Mouse (Mus musculus) myocyte (in vitro differentiated cells): Measurements from ENCODE around the gene Zfp423. TPM values are rescaled to one million over a fixed set of nuclear protein-coding genes. Genes with fewer than 3 reads are reported as not detected.

Experiments used
- H3K27me3 ChIP-seq: one replicate; pipeline ENCODE4 v1.6.1; 2011; ENCODE audit not compliant: control insufficient read depth, insufficient read depth, insufficient read length
- H3K36me3 ChIP-seq: one replicate; pipeline ENCODE4 v1.6.1; 2011; ENCODE audit not compliant: control insufficient read depth, insufficient read depth
- H3K4me2 ChIP-seq: one replicate; pipeline ENCODE4 v1.6.1; 2011; ENCODE audit warnings: low read depth, control low read depth
- H3K4me3 ChIP-seq: one replicate; pipeline ENCODE4 v1.5.1; 2011; ENCODE audit warnings: mild to moderate bottlenecking, control low read depth, moderate library complexity
- H3K79me2 ChIP-seq: one replicate; pipeline ENCODE4 v1.6.1; 2011; ENCODE audit not compliant: control insufficient read depth, insufficient read depth
- H3ac ChIP-seq: one replicate; pipeline ENCODE4 v1.6.1; 2011; ENCODE audit not compliant: control insufficient read depth, insufficient read length
- CEBPB ChIP-seq: IDR thresholded peaks from 2 replicates; pipeline ENCODE4 v1.6.1; 2011; ENCODE audit warnings: mild to moderate bottlenecking, moderate library complexity; ENCODE audit not compliant: poor library complexity, insufficient read depth, severe bottlenecking
- E2F4 ChIP-seq: IDR thresholded peaks from one replicate; pipeline ENCODE4 v1.6.1; 2011; ENCODE audit warnings: mild to moderate bottlenecking, control low read depth, moderate library complexity; ENCODE audit not compliant: insufficient read depth
- MAX ChIP-seq: IDR thresholded peaks from one replicate; pipeline ENCODE4 v1.6.1; 2011; ENCODE audit warnings: low read depth, mild to moderate bottlenecking, control low read depth
- MYOD1 ChIP-seq, 3 experiments: IDR thresholded peaks; one replicate each; pipeline ENCODE4 v1.6.1; 2011; ENCODE audit warnings: control low read depth in 2 of 3, low read depth in 2 of 3, mild to moderate bottlenecking in 2 of 3, moderate library complexity in 1 of 3; ENCODE audit not compliant: insufficient read length in 2 of 3, control insufficient read depth in 1 of 3
- MYOG ChIP-seq, 3 experiments: IDR thresholded peaks; one replicate each; pipeline ENCODE4 v1.6.1; 2011; ENCODE audit warnings: control low read depth in 2 of 3, low read depth in 2 of 3, mild to moderate bottlenecking in 2 of 3; ENCODE audit not compliant: insufficient read length in 2 of 3, control insufficient read depth in 1 of 3, insufficient read depth in 1 of 3
- POLR2A ChIP-seq: IDR thresholded peaks from one replicate; pipeline ENCODE4 v1.6.1; 2011; ENCODE audit warnings: low read depth, mild to moderate bottlenecking, control low read depth, moderate library complexity; ENCODE audit not compliant: insufficient read length
- POLR2AphosphoS2 ChIP-seq: IDR thresholded peaks from one replicate; pipeline ENCODE4 v1.6.1; 2011; ENCODE audit warnings: low read depth, control low read depth; ENCODE audit not compliant: insufficient read length
- REST ChIP-seq: IDR thresholded peaks from one replicate; pipeline ENCODE4 v1.6.1; 2011; ENCODE audit warnings: mild to moderate bottlenecking, control low read depth, moderate library complexity; ENCODE audit not compliant: insufficient read depth, insufficient read length
- SRF ChIP-seq: IDR thresholded peaks from one replicate; pipeline ENCODE4 v1.6.1; 2011; ENCODE audit warnings: low read depth; ENCODE audit not compliant: control insufficient read depth, insufficient read length
- TCF12 ChIP-seq: IDR thresholded peaks from one replicate; pipeline ENCODE4 v1.6.1; 2011; ENCODE audit warnings: mild to moderate bottlenecking, control low read depth; ENCODE audit not compliant: poor library complexity, insufficient read depth, severe bottlenecking
- TCF3 ChIP-seq: IDR thresholded peaks from one replicate; pipeline ENCODE4 v1.6.1; 2011; ENCODE audit warnings: low read depth, control low read depth; ENCODE audit not compliant: insufficient read length
- USF1 ChIP-seq: IDR thresholded peaks from one replicate; pipeline ENCODE4 v1.6.1; 2011; ENCODE audit warnings: low read depth, mild to moderate bottlenecking, control low read depth, moderate library complexity
- polyA plus RNA-seq: library from polyadenylated mRNA; unstranded; fragments of >200 nt; fragmentation: generic; extraction: Trizol; gene quantifications from one replicate; pipeline ENCODE4 v1.2.1, GENCODE M21; 2012; ENCODE audit warnings: missing spikeins

Zfp423 gene
- polyA plus RNA-seq, 1 experiment = 0.04 TPM

GRCm38 (mm10) chr8:87800121-87800520 is 159.3 kb downstream of the Zfp423 start:
- Histone ChIP-seq H3ac (no peak overlapping the region), H3K36me3 (no peaks in the 10 kb centered on the region), H3K4me2 (no peak overlapping the region), H3K79me2 (no peaks in the 10 kb centered on the region), H3K4me3 (no peak overlapping the region), H3K27me3 (peaks cover 30% of the 10 kb centered on the region)
- no peak for TF ChIP-seq CEBPB
- TF ChIP-seq USF1 = no peak
- no peak for TF ChIP-seq SRF
- no peak for TF ChIP-seq TCF3
- no peak for TF ChIP-seq MAX
- TF ChIP-seq POLR2AphosphoS2 = no peak
- no peak for TF ChIP-seq MYOD1 (IDR thresholded peaks at IDR 0.05; ENCODE audit: control insufficient read depth in 1 of 3, insufficient read length in 2 of 3, low read depth in 2 of 3)
- TF ChIP-seq REST = no peak

- Histone ChIP-seq H3ac (no peak overlapping the region), H3K36me3 (no peaks in the 10 kb centered on the region), H3K4me3 (no peak overlapping the region), H3K27me3 (peaks cover 8% of the 10 kb centered on the region), H3K4me2 (no peak overlapping the region), H3K79me2 (no peaks in the 10 kb centered on the region)
- TF ChIP-seq MYOG (IDR thresholded peaks at IDR 0.05; ENCODE audit: control insufficient read depth in 1 of 3, insufficient read depth in 1 of 3, insufficient read length in 2 of 3, low read depth in 2 of 3) (no peak), TCF12 (no peak), REST (no peak), POLR2AphosphoS2 (no peak), MYOD1 (IDR thresholded peaks at IDR 0.05; ENCODE audit: control insufficient read depth in 1 of 3, insufficient read length in 2 of 3, low read depth in 2 of 3) (no peak), MAX (no peak)
Measured at GRCm38 (mm10) chr8:87796234-87796633, 163.2 kb downstream of the Zfp423 start.

GRCm38 (mm10) chr8:87794639-87795038 is 164.8 kb downstream of the Zfp423 start:
- Histone ChIP-seq H3ac (no peak overlapping the region), H3K79me2 (no peaks in the 10 kb centered on the region), H3K36me3 (no peaks in the 10 kb centered on the region), H3K4me2 (no peak overlapping the region), H3K4me3 (no peak overlapping the region), H3K27me3 (no peaks in the 10 kb centered on the region)
- TF ChIP-seq USF1 (no peak), TCF12 (no peak), MAX (no peak), E2F4 (no peak), MYOD1 (IDR thresholded peaks at IDR 0.05; ENCODE audit: control insufficient read depth in 1 of 3, insufficient read length in 2 of 3, low read depth in 2 of 3) (no peak), POLR2AphosphoS2 (no peak), CEBPB (no peak), MYOG (IDR thresholded peaks at IDR 0.05; ENCODE audit: control insufficient read depth in 1 of 3, insufficient read depth in 1 of 3, insufficient read length in 2 of 3, low read depth in 2 of 3) (no peak), TCF3 (no peak), SRF (no peak), REST (no peak), POLR2A (no peak)

- no peaks in the 10 kb centered on the region for H3K36me3 ChIP-seq
- no peaks in the 10 kb centered on the region for H3K79me2 ChIP-seq
- no peak overlapping the region for H3ac ChIP-seq
- TF ChIP-seq POLR2AphosphoS2 = no peak
- TF ChIP-seq E2F4 = no peak
- TF ChIP-seq MYOG (IDR thresholded peaks at IDR 0.05; ENCODE audit: control insufficient read depth in 1 of 3, insufficient read depth in 1 of 3, insufficient read length in 2 of 3, low read depth in 2 of 3) = no peak
- no peak for TF ChIP-seq SRF
- TF ChIP-seq CEBPB = no peak
- no peak for TF ChIP-seq MYOD1 (IDR thresholded peaks at IDR 0.05; ENCODE audit: control insufficient read depth in 1 of 3, insufficient read length in 2 of 3, low read depth in 2 of 3)
- TF ChIP-seq TCF12 = no peak
- no peak for TF ChIP-seq MAX
- TF ChIP-seq USF1 = no peak
- no peak for TF ChIP-seq TCF3
- no peaks in the 10 kb centered on the region for H3K27me3 ChIP-seq
- H3K4me3 ChIP-seq = no peak overlapping the region
- H3K4me2 ChIP-seq = no peak overlapping the region
Measured at GRCm38 (mm10) chr8:87791103-87791502, 168.3 kb downstream of the Zfp423 start.

GRCm38 (mm10) chr8:87784641-87785439 is 174.6 kb downstream of the Zfp423 start:
- H3K36me3 ChIP-seq = no peaks in the 10 kb centered on the region
- no peaks in the 10 kb centered on the region for H3K27me3 ChIP-seq
- no peak overlapping the region for H3ac ChIP-seq
- TF ChIP-seq TCF3 = no peak
- no peak for TF ChIP-seq POLR2AphosphoS2
- no peak for TF ChIP-seq MAX
- TF ChIP-seq SRF = no peak
- H3K79me2 ChIP-seq = no peaks in the 10 kb centered on the region
- no peak overlapping the region for H3K4me3 ChIP-seq
- H3K4me2 ChIP-seq = no peak overlapping the region
